Mouse (Mus musculus) hindbrain, embryonic 11.5 days (tissue): ENCODE results near the gene Gm20388. TPM values are rescaled to one million over a fixed set of nuclear protein-coding genes. Genes with fewer than 3 reads are reported as not detected.

Experiments
- ATAC-seq: fragments of 200-750 bp; cut with Nextera tagmentation; 2 replicates; pipeline ENCODE4 v1.8.0; 2017; ENCODE audit warnings: mild to moderate bottlenecking, moderate TSS enrichment, moderate library complexity; ENCODE audit not compliant: low FRiP score
- DNase-seq: peaks from one replicate; pipeline ENCODE4 v3.0.0-alpha.2; 2015; ENCODE audit warnings: low spot score
- H3K27ac ChIP-seq: fragments of 300-500 bp; sonication (generic); 2 replicates; pipeline ENCODE4 v1.5.1; 2014; ENCODE audit warnings: mild to moderate bottlenecking, low read depth, low read length
- H3K27me3 ChIP-seq: fragments of 300-500 bp; sonication (generic); 2 replicates; pipeline ENCODE4 v1.6.1; 2014; ENCODE audit warnings: mild to moderate bottlenecking, low read length, moderate library complexity, mixed read lengths; ENCODE audit not compliant: control insufficient read depth, insufficient read depth
- H3K36me3 ChIP-seq: fragments of 300-500 bp; sonication (generic); 2 replicates; pipeline ENCODE4 v1.6.1; 2014; ENCODE audit warnings: mild to moderate bottlenecking, low read length, moderate library complexity, mixed read lengths; ENCODE audit not compliant: control insufficient read depth, insufficient read depth
- H3K4me1 ChIP-seq: fragments of 300-500 bp; sonication (generic); replicated peaks from 2 replicates; pipeline ENCODE4 v1.6.1; 2014; ENCODE audit warnings: low read length, mixed read lengths; ENCODE audit not compliant: control insufficient read depth, insufficient read depth
- H3K4me2 ChIP-seq: fragments of 300-500 bp; sonication (generic); replicated peaks from 2 replicates; pipeline ENCODE4 v1.6.1; 2014; ENCODE audit warnings: mild to moderate bottlenecking, low read depth, low read length
- H3K4me3 ChIP-seq: fragments of 300-500 bp; sonication (generic); 2 replicates; pipeline ENCODE4 v1.5.1; 2014; ENCODE audit warnings: low read depth, low read length
- H3K9ac ChIP-seq: fragments of 300-500 bp; sonication (generic); 2 replicates; pipeline ENCODE4 v1.6.1; 2014; ENCODE audit warnings: low read depth, low read length
- H3K9me3 ChIP-seq: fragments of 300-500 bp; sonication (generic); 2 replicates; pipeline ENCODE4 v1.6.1; 2016; ENCODE audit warnings: low read length; ENCODE audit not compliant: control insufficient read depth
- WGBS: fragments of 180-500 bp; shearing (Covaris S2); extraction: QIAGEN DNeasy Blood & Tissue Kit; methylation state at CpG from one replicate; pipeline ENCODE4 v1.1.7; 2014; 5-methylcytosine and 5-hydroxymethylcytosine counted together
- polyA plus RNA-seq: library from polyadenylated mRNA; unstranded; fragments of >200 nt; fragmentation: Nextera tagmentation; extraction: Ambion mirVana; gene quantifications from 2 replicates; pipeline ENCODE4 v1.2.1, GENCODE M21; 2014

Gm20388 gene
- polyA plus RNA-seq, 1 experiment from 2014 or later: 11.8 TPM

GRCm38 (mm10) chr8:122025546-122025945, 2114.9 kb downstream of the Gm20388 start:
- H3K27me3 ChIP-seq: no peaks in the 10 kb centered on the region

GRCm38 (mm10) chr8:122028116-122028515, 2117.5 kb downstream of the Gm20388 start:
- Histone ChIP-seq H3K4me3 (no peak overlapping the region), H3K27me3 (no peaks in the 10 kb centered on the region), H3K36me3 (peaks cover 5% of the 10 kb centered on the region; the same call in 1 of the 2 replicates), H3K4me1 (peaks cover 4% of the 10 kb centered on the region), H3K9me3 (no peaks in the 10 kb centered on the region), H3K4me2 (no peak overlapping the region), H3K27ac (no peak overlapping the region), H3K9ac (no peak overlapping the region)
- DNase-seq (no peak), ATAC-seq (no peak)
- 85% methylated on average over 4 of the region's 4 CpGs for WGBS

More at GRCm38 (mm10) chr8:122025546-122025945, 2114.9 kb downstream of the Gm20388 start:
- H3K4me3 ChIP-seq: no peak overlapping the region
- H3K36me3 ChIP-seq: peaks cover 5% of the 10 kb centered on the region; the same call in 1 of the 2 replicates
- H3K9ac ChIP-seq: no peak overlapping the region
- H3K4me1 ChIP-seq: no peaks in the 10 kb centered on the region; the same call in 1 of the 2 replicates
- no peaks in the 10 kb centered on the region for H3K9me3 ChIP-seq
- 93% methylated on average over 9 of the region's 9 CpGs for WGBS
- H3K4me2 ChIP-seq: no peak overlapping the region
- ATAC-seq: no peak
- H3K27ac ChIP-seq: no peak overlapping the region
- DNase-seq: no peak

- H3K36me3 ChIP-seq: peaks cover 4% of the 10 kb centered on the region; the same call in 1 of the 2 replicates
- ATAC-seq (no peak), DNase-seq (peak; percentile 9)
- no peak overlapping the region for H3K4me3 ChIP-seq
- no peak overlapping the region for H3K9ac ChIP-seq
- no peak overlapping the region for H3K27ac ChIP-seq
- no peak overlapping the region for H3K4me2 ChIP-seq
- H3K4me1 ChIP-seq: peaks cover 4% of the 10 kb centered on the region
- no peaks in the 10 kb centered on the region for H3K9me3 ChIP-seq
- WGBS: 36% methylated on average over 7 of the region's 7 CpGs
- no peaks in the 10 kb centered on the region for H3K27me3 ChIP-seq
These were observed 2120.3 kb downstream of the Gm20388 start for GRCm38 (mm10) chr8:122030965-122031364.

- ATAC-seq (peak; percentile 54; the same call in 1 of the 2 replicates), DNase-seq (peak; percentile 48)
- Histone ChIP-seq H3K4me1 (peaks cover 4% of the 10 kb centered on the region), H3K9me3 (no peaks in the 10 kb centered on the region), H3K27me3 (no peaks in the 10 kb centered on the region), H3K4me2 (no peak overlapping the region), H3K36me3 (no peaks in the 10 kb centered on the region), H3K9ac (no peak overlapping the region), H3K27ac (peak overlapping the region; percentile 44; the same call in 1 of the 2 replicates), H3K4me3 (no peak overlapping the region)
- 41% methylated on average over 9 of the region's 9 CpGs for WGBS
These were observed 2122.1 kb downstream of the Gm20388 start for GRCm38 (mm10) chr8:122032741-122033140.

GRCm38 (mm10) chr8:122035543-122035942, 2124.9 kb downstream of the Gm20388 start:
- WGBS: 80% methylated on average over 7 of the region's 7 CpGs
- Histone ChIP-seq H3K4me1 (peaks cover 4% of the 10 kb centered on the region), H3K9me3 (no peaks in the 10 kb centered on the region)

GRCm38 (mm10) chr8:122036325-122036724, 2125.7 kb downstream of the Gm20388 start:
- no peak overlapping the region for H3K4me2 ChIP-seq
- peaks cover 4% of the 10 kb centered on the region for H3K4me1 ChIP-seq
- no peak for ATAC-seq
- DNase-seq: no peak
- no peaks in the 10 kb centered on the region for H3K9me3 ChIP-seq
- H3K27me3 ChIP-seq: no peaks in the 10 kb centered on the region
- H3K27ac ChIP-seq: no peak overlapping the region
- H3K36me3 ChIP-seq: no peaks in the 10 kb centered on the region
- 79% methylated on average over 6 of the region's 6 CpGs for WGBS
- H3K9ac ChIP-seq: no peak overlapping the region
- no peak overlapping the region for H3K4me3 ChIP-seq

More at GRCm38 (mm10) chr8:122035543-122035942, 2124.9 kb downstream of the Gm20388 start:
- ATAC-seq: no peak
- no peaks in the 10 kb centered on the region for H3K27me3 ChIP-seq
- H3K4me2 ChIP-seq: no peak overlapping the region
- H3K27ac ChIP-seq: no peak overlapping the region
- H3K9ac ChIP-seq: no peak overlapping the region
- DNase-seq: no peak
- H3K36me3 ChIP-seq: no peaks in the 10 kb centered on the region
- no peak overlapping the region for H3K4me3 ChIP-seq

GRCm38 (mm10) chr8:122037279-122037678, 2126.6 kb downstream of the Gm20388 start:
- H3K4me3 ChIP-seq: no peak overlapping the region
- DNase-seq (no peak), ATAC-seq (no peak)
- no peak overlapping the region for H3K9ac ChIP-seq
- no peaks in the 10 kb centered on the region for H3K36me3 ChIP-seq
- no peaks in the 10 kb centered on the region for H3K9me3 ChIP-seq
- 79% methylated on average over 7 of the region's 7 CpGs for WGBS
- no peaks in the 10 kb centered on the region for H3K27me3 ChIP-seq
- no peak overlapping the region for H3K27ac ChIP-seq
- peaks cover 3% of the 10 kb centered on the region for H3K4me1 ChIP-seq
- no peak overlapping the region for H3K4me2 ChIP-seq

- DNase-seq (no peak), ATAC-seq (no peak)
- Histone ChIP-seq H3K4me3 (no peak overlapping the region), H3K4me1 (no peaks in the 10 kb centered on the region; the same call in 1 of the 2 replicates), H3K36me3 (no peaks in the 10 kb centered on the region), H3K4me2 (no peak overlapping the region), H3K27me3 (no peaks in the 10 kb centered on the region), H3K9me3 (no peaks in the 10 kb centered on the region), H3K27ac (no peak overlapping the region), H3K9ac (no peak overlapping the region)
- 94% methylated on average over 6 of the region's 6 CpGs for WGBS
These were observed 2127.4 kb downstream of the Gm20388 start for GRCm38 (mm10) chr8:122038076-122038475.

- ATAC-seq: no peak
- Histone ChIP-seq H3K27ac (no peak overlapping the region), H3K9ac (no peak overlapping the region), H3K4me3 (no peak overlapping the region), H3K9me3 (no peaks in the 10 kb centered on the region), H3K4me1 (no peaks in the 10 kb centered on the region), H3K4me2 (no peak overlapping the region), H3K27me3 (no peaks in the 10 kb centered on the region), H3K36me3 (no peaks in the 10 kb centered on the region)
- 82% methylated on average over 4 of the region's 4 CpGs for WGBS
- no peak for DNase-seq
These were observed 2128.8 kb downstream of the Gm20388 start for GRCm38 (mm10) chr8:122039452-122039851.
